Mouse (Mus musculus) CH12.LX (cell line): Measurements from ENCODE around the gene Tbc1d15. TPM values are rescaled to one million over a fixed set of nuclear protein-coding genes. Genes with fewer than 3 reads are reported as not detected.

ENCODE experiments used
- DNase-seq: peaks from one replicate; pipeline ENCODE4 v3.0.0-alpha.2; 2013; ENCODE audit errors: extremely low read depth
- H3K27ac ChIP-seq: 2 replicates; pipeline ENCODE4 v1.5.1; 2012; ENCODE audit warnings: low read depth, mild to moderate bottlenecking, control low read depth, moderate library complexity; ENCODE audit not compliant: insufficient read depth
- H3K27me3 ChIP-seq: replicated peaks from 2 replicates; pipeline ENCODE3; 2012; ENCODE audit warnings: inconsistent platforms
- H3K36me3 ChIP-seq, 2 experiments: replicated peaks in 1 of 2; 2 replicates each; pipeline versions ENCODE3 to v1.6.1; 2012; ENCODE audit warnings: inconsistent platforms in 1 of 2, low read length in 1 of 2, mild to moderate bottlenecking in 1 of 2, mixed read lengths in 1 of 2, moderate library complexity in 1 of 2; ENCODE audit not compliant: control insufficient read depth in 1 of 2, insufficient read depth in 1 of 2
- H3K4me1 ChIP-seq, 2 experiments: 2 replicates each; pipeline ENCODE4 v1.6.1; 2012; ENCODE audit warnings: inconsistent platforms in 1 of 2, moderate library complexity in 1 of 2; ENCODE audit not compliant: insufficient read depth in 2 of 2, control insufficient read depth in 1 of 2
- H3K4me2 ChIP-seq: 2 replicates; pipeline ENCODE4 v1.6.1; 2012; ENCODE audit warnings: low read depth, mild to moderate bottlenecking, control low read depth; ENCODE audit not compliant: poor library complexity, insufficient read depth, severe bottlenecking
- H3K4me3 ChIP-seq, 3 experiments: fragments of 150-350 bp in 1 of 3; sonication (generic) in 1 of 3; replicated peaks in 1 of 3; 2 replicates each; pipeline versions ENCODE3 to v1.5.1; 2011 to 2012; ENCODE audit warnings: low read depth in 2 of 3, low read length in 2 of 3, mild to moderate bottlenecking in 2 of 3, moderate library complexity in 2 of 3, control low read depth in 1 of 3, improper control_type of control experiment in 1 of 3, inconsistent platforms in 1 of 3, mixed read lengths in 1 of 3; ENCODE audit not compliant: poor library complexity in 1 of 3
- H3K79me2 ChIP-seq: replicated peaks from 2 replicates; pipeline ENCODE4 v1.6.1; 2012; ENCODE audit warnings: mild to moderate bottlenecking, moderate library complexity; ENCODE audit not compliant: control insufficient read depth, poor library complexity, insufficient read depth, severe bottlenecking; ENCODE audit errors: extremely low read depth
- H3K9ac ChIP-seq: 2 replicates; pipeline ENCODE4 v1.6.1; 2012; ENCODE audit warnings: low read depth, mild to moderate bottlenecking, control low read depth, moderate library complexity; ENCODE audit not compliant: insufficient read depth
- H3K9me3 ChIP-seq: replicated peaks from 2 replicates; pipeline ENCODE3; 2012; ENCODE audit warnings: low read length, inconsistent platforms, mixed read lengths
- E2F4 ChIP-seq: IDR thresholded peaks from 2 replicates; pipeline ENCODE4 v1.6.1; 2011; ENCODE audit warnings: low read depth, low read length, improper control_type of control experiment; ENCODE audit not compliant: insufficient replicate concordance
- ELF1 ChIP-seq: IDR thresholded peaks from 2 replicates; pipeline ENCODE4 v1.6.1; 2014; ENCODE audit warnings: low read depth, mild to moderate bottlenecking, inconsistent platforms, low read length, improper control_type of control experiment
- EP300 ChIP-seq: IDR thresholded peaks from 2 replicates; pipeline ENCODE4 v1.6.1; 2011; ENCODE audit warnings: low read length, improper control_type of control experiment
- ETS1 ChIP-seq: conservative IDR thresholded peaks from 2 replicates; pipeline ENCODE4 v1.6.1; 2012; ENCODE audit warnings: low read depth, mild to moderate bottlenecking, inconsistent platforms, low read length, improper control_type of control experiment, moderate library complexity
- GABPA ChIP-seq: IDR thresholded peaks from 2 replicates; pipeline ENCODE4 v1.6.1; 2012; ENCODE audit warnings: low read depth, low read length, improper control_type of control experiment, inconsistent platforms; ENCODE audit not compliant: insufficient replicate concordance
- IRF4 ChIP-seq: IDR thresholded peaks from 2 replicates; pipeline ENCODE4 v1.6.1; 2014; ENCODE audit warnings: low read depth, mild to moderate bottlenecking, inconsistent platforms, low read length, improper control_type of control experiment
- KAT2A ChIP-seq: IDR thresholded peaks from 2 replicates; pipeline ENCODE4 v1.6.1; 2012; ENCODE audit warnings: low read length, improper control_type of control experiment, inconsistent platforms; ENCODE audit not compliant: insufficient replicate concordance
- MAX ChIP-seq: IDR thresholded peaks from 2 replicates; pipeline ENCODE4 v1.6.1; 2011; ENCODE audit warnings: low read length, improper control_type of control experiment
- NELFE ChIP-seq: IDR thresholded peaks from 2 replicates; pipeline ENCODE4 v1.6.1; 2011; ENCODE audit warnings: low read depth, low read length, improper control_type of control experiment
- POLR2A ChIP-seq: IDR thresholded peaks from 2 replicates; pipeline ENCODE4 v1.6.1; 2011; ENCODE audit warnings: low read depth, mild to moderate bottlenecking, improper control_type of control experiment, low read length
- POLR2AphosphoS2 ChIP-seq: IDR thresholded peaks from 2 replicates; pipeline ENCODE4 v1.6.1; 2011; ENCODE audit warnings: low read depth, low read length, improper control_type of control experiment
- RCOR1 ChIP-seq: conservative IDR thresholded peaks from 2 replicates; pipeline ENCODE4 v1.6.1; 2012; ENCODE audit warnings: low read depth, mild to moderate bottlenecking, inconsistent platforms, low read length, improper control_type of control experiment
- SIN3A ChIP-seq: IDR thresholded peaks from 2 replicates; pipeline ENCODE4 v1.6.1; 2012; ENCODE audit warnings: low read length, improper control_type of control experiment, inconsistent platforms
- TCF12 ChIP-seq: IDR thresholded peaks from 2 replicates; pipeline ENCODE4 v1.6.1; 2014; ENCODE audit warnings: low read depth, mild to moderate bottlenecking, inconsistent platforms, low read length, improper control_type of control experiment
- USF1 ChIP-seq: IDR thresholded peaks from 2 replicates; pipeline ENCODE4 v1.6.1; 2014; ENCODE audit warnings: low read depth, mild to moderate bottlenecking, inconsistent platforms, low read length, improper control_type of control experiment
- USF2 ChIP-seq: conservative IDR thresholded peaks from 2 replicates; pipeline ENCODE4 v1.6.1; 2011; ENCODE audit warnings: low read depth, low read length, improper control_type of control experiment
- ZMIZ1 ChIP-seq: IDR thresholded peaks from 2 replicates; pipeline ENCODE4 v1.6.1; 2012; ENCODE audit warnings: low read depth, mild to moderate bottlenecking, inconsistent platforms, low read length, improper control_type of control experiment
- ZNF384 ChIP-seq: IDR thresholded peaks from 2 replicates; pipeline ENCODE4 v1.6.1; 2012; ENCODE audit warnings: low read depth, low read length, improper control_type of control experiment, inconsistent platforms
- dilution Hi-C: fragments of 300-500 bp; cut with MboI; formaldehyde crosslinking; loops from 2 replicates; pipeline ENCODE4 v1.14.3; 2020; ENCODE audit warnings: low sequenced_read_pairs; ENCODE audit not compliant: extremely low pct_unique_long_range_greater_than_20kb, extremely low pct_ligation_motif_present
- in situ Hi-C: fragments of 300-500 bp; cut with MboI; formaldehyde crosslinking; loops from 3 replicates; pipeline ENCODE4 v1.14.3; 2019; ENCODE audit warnings: low sequenced_read_pairs, low pct_ligation_motif_present, low pct_unique_long_range_greater_than_20kb, mixed read lengths
- polyA plus RNA-seq: library from polyadenylated mRNA; unstranded; fragments of >175 nt; gene quantifications from 2 replicates; pipeline ENCODE4 v1.2.1, GENCODE M21; 2012; ENCODE audit warnings: low read depth; ENCODE audit not compliant: insufficient read length
- total RNA-seq, 2 experiments: library from RNA; depleted of rRNA; stranded (reverse); fragments of 300-350 nt in 1 of 2; fragments of >200 nt in 1 of 2; gene quantifications; 2 replicates each; pipeline ENCODE4 v1.2.3; 2012 to 2014

The Tbc1d15 gene
- total and polyA plus RNA-seq, 3 experiments: 13.4 to 59.5 (median 23.3) TPM

DNA sequence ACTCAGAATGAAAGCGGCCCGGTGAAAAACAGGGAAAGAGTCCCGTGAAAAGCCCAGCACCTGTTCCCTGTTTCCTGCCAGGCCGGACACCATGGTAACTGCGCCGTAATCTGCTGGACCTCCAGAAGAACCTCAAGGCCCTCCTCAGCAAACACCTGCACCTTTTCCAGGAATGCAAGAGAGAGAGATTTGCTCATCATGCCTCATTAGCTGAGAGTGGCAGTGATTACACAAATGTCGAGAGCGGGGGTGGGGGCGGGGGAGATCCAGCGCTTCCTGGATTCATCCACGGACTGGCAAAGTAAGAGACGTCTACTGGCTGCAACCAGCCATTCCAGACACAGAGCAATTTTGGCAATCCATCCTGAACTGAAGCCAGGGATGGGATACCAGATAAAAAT lies 75.7 kb downstream of the Tbc1d15 start:
- Histone ChIP-seq H3K36me3 (no peaks in the 10 kb centered on the region), H3K4me1 (peaks cover 0 to 4% of the 10 kb centered on the region in 2 experiments; a peak in 2 of 4 replicates), H3K4me3 (no peak overlapping the region), H3K9ac (no peak overlapping the region), H3K9me3 (no peaks in the 10 kb centered on the region), H3K27me3 (no peaks in the 10 kb centered on the region), H3K27ac (no peak overlapping the region), H3K79me2 (no peaks in the 10 kb centered on the region), H3K4me2 (no peak overlapping the region)
- in situ Hi-C loops (no loop called here), dilution Hi-C loops (no loop called here)
- no peak for DNase-seq
- TF ChIP-seq POLR2AphosphoS2 (no peak), TCF12 (no peak), EP300 (no peak), NELFE (no peak), IRF4 (no peak), USF1 (no peak), KAT2A (no peak), ELF1 (no peak), ZMIZ1 (no peak), ETS1 (no peak)

- H3K36me3 ChIP-seq: no peaks in the 10 kb centered on the region
- H3K4me2 ChIP-seq: no peak overlapping the region
- TF ChIP-seq MAX (no peak), GABPA (no peak), E2F4 (no peak), IRF4 (no peak), RCOR1 (no peak), USF2 (no peak), ZNF384 (no peak), POLR2A (no peak), SIN3A (no peak)
- H3K27ac ChIP-seq: no peak overlapping the region
- in situ Hi-C loops: no loop called here
- H3K9me3 ChIP-seq: no peaks in the 10 kb centered on the region
- H3K79me2 ChIP-seq: no peaks in the 10 kb centered on the region
- H3K4me1 ChIP-seq: peaks cover 0 to 4% of the 10 kb centered on the region in 2 experiments; a peak in 2 of 4 replicates
- dilution Hi-C loops: no loop called here
- H3K9ac ChIP-seq: no peak overlapping the region
- H3K4me3 ChIP-seq: no peak overlapping the region
- DNase-seq: no peak
- H3K27me3 ChIP-seq: no peaks in the 10 kb centered on the region
These were observed 77.9 kb downstream of the Tbc1d15 start for GRCm38 (mm10) chr10:115173336-115173735.
